Mouse (Mus musculus): Measurements from ENCODE around the gene Ppp6r1. TPM values are rescaled to one million over a fixed set of nuclear protein-coding genes. Genes with fewer than 3 reads are reported as not detected.
"Not testable (repeated sequence)": the region's sequence is repeated elsewhere in the genome, so short reads cannot be mapped to it uniquely, and the experiment has no call there.

Gene Ppp6r1
- polyA plus RNA-seq, 1 experiment from 2014 or later = 12.4 TPM

GRCm38 (mm10) chr7:4608002-4608401, 50.8 kb downstream of the Ppp6r1 start:
- no peaks in the 10 kb centered on the region for H3K27me3 ChIP-seq
- ATAC-seq (ENCODE audit: low FRiP score) = no peak
- no peak overlapping the region for H3K4me3 ChIP-seq
- no peaks in the 10 kb centered on the region for H3K36me3 ChIP-seq
- H3K9ac ChIP-seq = no peak overlapping the region
- H3K9me3 ChIP-seq = no peaks in the 10 kb centered on the region
- no peak overlapping the region for H3K27ac ChIP-seq
- 71% methylated on average over 5 of the region's 5 CpGs for WGBS
- no peak overlapping the region for H3K4me2 ChIP-seq
- H3K4me1 ChIP-seq (replicated peaks) = no peaks in the 10 kb centered on the region

- Histone ChIP-seq H3K27ac (no peak within 1 kb of the TSS), H3K9me3 (no peaks in the 10 kb centered on the region), H3K27me3 (no peaks in the 10 kb centered on the region), H3K4me1 (replicated peaks) (no peaks in the 10 kb centered on the region), H3K4me3 (no peak within 1 kb of the TSS), H3K4me2 (no peak within 1 kb of the TSS), H3K9ac (no peak within 1 kb of the TSS), H3K36me3 (no peaks in the 10 kb centered on the region)
- ATAC-seq (ENCODE audit: low FRiP score) = no peak
- WGBS = 80% methylated on average over 6 of the region's 6 CpGs
These were observed 54.9 kb downstream of the Ppp6r1 start, which contains the start of gene Ptprh for GRCm38 (mm10) chr7:4603873-4604272. Ptprh (minus strand) TSS chr7:4604041.

GRCm38 (mm10) chr7:4602969-4603368, 55.9 kb downstream of the Ppp6r1 start:
- H3K4me1 ChIP-seq (replicated peaks) = no peaks in the 10 kb centered on the region
- no peaks in the 10 kb centered on the region for H3K36me3 ChIP-seq
- WGBS = 96% methylated on average over 6 of the region's 6 CpGs
- no peak overlapping the region for H3K4me2 ChIP-seq
- H3K4me3 ChIP-seq = no peak overlapping the region
- no peak overlapping the region for H3K27ac ChIP-seq
- no peak overlapping the region for H3K9ac ChIP-seq
- H3K27me3 ChIP-seq = no peaks in the 10 kb centered on the region
- ATAC-seq (ENCODE audit: low FRiP score) = no peak
- no peaks in the 10 kb centered on the region for H3K9me3 ChIP-seq

- H3K36me3 ChIP-seq; H3K4me1 ChIP-seq (replicated peaks); H3K9ac ChIP-seq; H3K9me3 ChIP-seq; H3K4me3 ChIP-seq; H3K27me3 ChIP-seq; H3K4me2 ChIP-seq; H3K27ac ChIP-seq; ATAC-seq (ENCODE audit: low FRiP score): not testable (repeated sequence)
- 77% methylated on average over 4 of the region's 4 CpGs for WGBS
These were observed 61.8 kb downstream of the Ppp6r1 start for GRCm38 (mm10) chr7:4597046-4597445.

Other genes with a start within 250 kb of the Ppp6r1 start
- gene Rdh13, start 213.4 kb downstream of the Ppp6r1 start, polyA plus RNA-seq (2015; fragmentation: Nextera tagmentation; extraction: Ambion mirVana) = 37.2 and 37.7 TPM in 2 replicates
- 9.3 and 10.6 TPM in 2 replicates for gene Eps8l1, start 198.3 kb downstream of the Ppp6r1 start, polyA plus RNA-seq (2015; fragmentation: Nextera tagmentation; extraction: Ambion mirVana)
- gene Ppp1r12c, start 157.3 kb downstream of the Ppp6r1 start, polyA plus RNA-seq (2015; fragmentation: Nextera tagmentation; extraction: Ambion mirVana) = 39.6 and 49.7 TPM in 2 replicates
- 7.4 and 7.5 TPM in 2 replicates for gene Tnnt1, start 142.6 kb downstream of the Ppp6r1 start, polyA plus RNA-seq (2015; fragmentation: Nextera tagmentation; extraction: Ambion mirVana)
- gene Tnni3, start 134.8 kb downstream of the Ppp6r1 start, polyA plus RNA-seq (2015; fragmentation: Nextera tagmentation; extraction: Ambion mirVana) = 3.8 and 3.9 TPM in 2 replicates
- 2.0 and 2.8 TPM in 2 replicates for gene Dnaaf3, start 126.6 kb downstream of the Ppp6r1 start, polyA plus RNA-seq (2015; fragmentation: Nextera tagmentation; extraction: Ambion mirVana)
- gene Syt5, start 111.5 kb downstream of the Ppp6r1 start, polyA plus RNA-seq (2015; fragmentation: Nextera tagmentation; extraction: Ambion mirVana) = 78.7 and 82.6 TPM in 2 replicates
- gene Ptprh, start 55.0 kb downstream of the Ppp6r1 start, polyA plus RNA-seq (2015; fragmentation: Nextera tagmentation; extraction: Ambion mirVana) = 0.71 and 0.97 TPM in 2 replicates
- gene Tmem86b, start 27.6 kb downstream of the Ppp6r1 start, polyA plus RNA-seq (2015; fragmentation: Nextera tagmentation; extraction: Ambion mirVana) = 3.5 and 3.8 TPM in 2 replicates
- gene Hspbp1, start 26.0 kb upstream of the Ppp6r1 start, polyA plus RNA-seq (2015; fragmentation: Nextera tagmentation; extraction: Ambion mirVana) = 128 and 137 TPM in 2 replicates
- 7.2 and 7.5 TPM in 2 replicates for gene Brsk1, start 31.6 kb upstream of the Ppp6r1 start, polyA plus RNA-seq (2015; fragmentation: Nextera tagmentation; extraction: Ambion mirVana)
- 0.12 and 0.19 TPM in 2 replicates for gene Tmem150b, start 66.2 kb upstream of the Ppp6r1 start, polyA plus RNA-seq (2015; fragmentation: Nextera tagmentation; extraction: Ambion mirVana)
- 79.4 and 86.8 TPM in 2 replicates for gene Kmt5c, start 81.1 kb upstream of the Ppp6r1 start, polyA plus RNA-seq (2015; fragmentation: Nextera tagmentation; extraction: Ambion mirVana)
- gene Cox6b2, start 94.1 kb upstream of the Ppp6r1 start, polyA plus RNA-seq (2015; fragmentation: Nextera tagmentation; extraction: Ambion mirVana) = 16.4 and 21.1 TPM in 2 replicates
- not detected in 2 replicates for gene Fam71e2, start 112.3 kb upstream of the Ppp6r1 start, polyA plus RNA-seq (2015; fragmentation: Nextera tagmentation; extraction: Ambion mirVana)
- gene Il11, start 123.8 kb upstream of the Ppp6r1 start, polyA plus RNA-seq (2015; fragmentation: Nextera tagmentation; extraction: Ambion mirVana) = 0.38 and 0.56 TPM in 2 replicates
- gene Tmem190, start 123.9 kb upstream of the Ppp6r1 start, polyA plus RNA-seq (2015; fragmentation: Nextera tagmentation; extraction: Ambion mirVana) = not detected in 2 replicates
- gene Tmem238, start 130.6 kb upstream of the Ppp6r1 start, polyA plus RNA-seq (2015; fragmentation: Nextera tagmentation; extraction: Ambion mirVana) = 2.5 and 3.5 TPM in 2 replicates
- gene Rpl28, start 133.9 kb upstream of the Ppp6r1 start, polyA plus RNA-seq (2015; fragmentation: Nextera tagmentation; extraction: Ambion mirVana) = 239 and 250 TPM in 2 replicates
- gene Ube2s, start 153.6 kb upstream of the Ppp6r1 start, polyA plus RNA-seq (2015; fragmentation: Nextera tagmentation; extraction: Ambion mirVana) = 252 and 267 TPM in 2 replicates
- gene Shisa7, start 185.7 kb upstream of the Ppp6r1 start, polyA plus RNA-seq (2015; fragmentation: Nextera tagmentation; extraction: Ambion mirVana) = 10.9 and 11.6 TPM in 2 replicates
- 3.9 and 4.9 TPM in 2 replicates for gene Isoc2b, start 211.2 kb upstream of the Ppp6r1 start, polyA plus RNA-seq (2015; fragmentation: Nextera tagmentation; extraction: Ambion mirVana)
- gene Isoc2a, start 218.1 kb upstream of the Ppp6r1 start, polyA plus RNA-seq (2015; fragmentation: Nextera tagmentation; extraction: Ambion mirVana) = 0.75 and 0.78 TPM in 2 replicates
- 0.26 and 0.45 TPM in 2 replicates for gene Gm36210, start 247.5 kb upstream of the Ppp6r1 start, polyA plus RNA-seq (2015; fragmentation: Nextera tagmentation; extraction: Ambion mirVana)